Mouse (Mus musculus) embryo, embryonic 10.5 days (tissue): Measurements from ENCODE around the gene Usp6nl.

Experiments used
- DNase-seq: peaks from one replicate; pipeline ENCODE4 v3.0.0-alpha.2; 2015; ENCODE audit warnings: low spot score

Gene Usp6nl

DNA sequence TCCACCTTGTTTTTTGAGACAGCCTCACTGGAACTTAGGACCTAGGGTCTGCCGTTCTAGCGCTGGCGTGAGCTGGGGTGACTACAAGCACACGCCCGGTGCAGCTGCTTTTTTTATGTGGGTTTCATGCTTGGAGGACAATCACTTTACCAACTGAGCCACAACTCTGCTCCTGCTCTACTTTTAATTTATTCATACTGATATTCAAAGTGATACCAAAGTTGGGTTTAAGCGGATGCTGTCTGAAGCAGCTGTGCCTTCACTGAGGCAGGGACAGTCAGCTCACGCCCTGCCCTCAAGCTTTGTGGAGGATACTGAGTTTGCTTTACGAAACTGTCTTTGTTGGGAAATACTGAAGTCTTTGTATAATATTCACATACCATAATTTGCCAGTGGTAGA lies 53.6 kb downstream of the Usp6nl start:
- DNase-seq, result no peak

DNA sequence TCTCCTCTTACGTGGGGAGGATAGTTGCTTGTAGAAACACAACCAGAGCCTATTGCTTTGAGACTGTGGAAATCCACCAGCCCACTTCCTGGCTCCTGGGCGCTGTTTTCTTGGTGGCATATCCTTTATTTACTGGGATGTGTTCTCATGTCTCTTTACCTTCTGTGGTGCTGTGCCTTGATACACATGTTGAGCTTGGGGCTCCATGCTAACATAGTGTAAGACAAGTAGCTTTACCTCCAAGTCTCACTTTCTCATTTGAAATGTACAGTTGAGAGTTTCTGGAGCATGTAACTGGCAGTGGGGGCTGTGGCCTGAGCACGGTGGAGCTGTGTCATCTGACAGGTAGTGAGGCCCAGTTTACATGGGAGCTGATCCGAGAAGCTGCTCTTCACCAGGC lies 54.5 kb downstream of the Usp6nl start:
- DNase-seq, result no peak

DNA sequence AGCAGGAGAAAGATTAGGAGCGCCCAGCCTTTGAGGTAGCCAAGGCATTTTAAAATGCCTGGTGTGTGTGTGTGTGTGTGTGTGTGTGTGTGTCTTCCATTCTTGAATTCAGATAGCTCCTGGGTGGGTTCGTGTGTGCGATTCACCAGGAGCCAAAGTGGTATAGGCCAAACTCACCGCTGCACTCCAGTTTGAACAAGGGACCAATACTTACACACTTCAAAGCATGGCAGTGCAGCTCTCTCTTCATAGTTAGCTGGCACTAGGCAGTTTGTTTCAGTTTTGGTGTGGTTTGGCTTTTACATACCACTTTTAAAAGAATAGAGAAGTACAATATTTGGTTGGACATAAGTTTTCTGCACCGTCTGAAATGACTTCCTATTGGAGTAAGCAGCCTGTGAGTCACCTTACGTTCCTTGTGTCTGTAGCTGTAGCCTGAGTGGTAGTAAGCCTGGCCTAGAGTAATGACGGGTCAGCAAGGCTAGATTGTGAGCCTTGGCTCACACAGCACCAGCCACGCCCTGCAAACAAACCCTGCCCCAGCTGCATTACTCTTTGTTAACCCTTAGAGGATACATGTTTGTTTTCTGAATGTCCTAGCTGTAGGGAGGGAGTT lies 56.2 kb downstream of the Usp6nl start:
- no peak for DNase-seq

DNA sequence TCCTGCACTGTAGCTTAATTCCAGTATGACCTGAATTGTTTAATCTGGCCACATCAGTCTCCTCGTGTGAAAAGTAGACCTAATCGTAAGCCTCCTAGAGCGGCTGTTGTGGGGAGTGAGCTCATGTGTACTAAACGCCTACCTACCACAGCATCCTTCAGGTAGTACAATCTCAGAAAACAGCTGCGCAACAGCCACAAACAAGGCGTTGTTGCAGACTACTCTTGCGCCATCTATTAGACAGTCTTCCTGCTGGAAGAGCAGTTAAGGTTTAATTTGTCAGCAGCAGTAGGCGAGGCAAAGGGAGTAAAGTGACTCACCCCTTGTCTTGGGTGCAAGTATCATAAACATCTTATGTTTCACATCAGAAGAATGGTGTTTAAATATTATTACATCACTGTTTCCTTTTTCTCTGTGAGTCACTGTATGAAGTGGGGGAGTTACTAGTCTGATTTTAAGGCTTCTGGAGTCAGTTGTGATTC lies 57.3 kb downstream of the Usp6nl start:
- DNase-seq, result no peak

DNA sequence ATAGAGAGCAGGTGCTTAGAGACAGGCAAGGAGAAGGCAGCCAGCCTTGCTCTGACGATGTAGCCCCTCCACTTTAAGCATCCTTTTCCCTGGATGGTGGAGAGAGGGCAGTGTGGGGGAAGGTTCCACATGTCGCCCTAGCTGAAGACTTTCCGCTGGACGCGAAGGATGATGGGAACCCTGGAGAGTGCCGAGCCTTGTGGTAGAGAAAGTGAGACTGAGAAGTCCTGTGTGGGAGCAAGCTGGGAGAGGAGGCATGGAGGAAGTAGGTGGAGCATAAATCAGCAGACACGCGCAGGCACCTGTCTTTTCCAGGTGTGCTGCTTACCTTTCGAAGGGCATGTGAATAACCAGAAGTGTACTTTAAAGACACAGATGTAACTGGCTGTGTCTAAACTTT lies 57.9 kb downstream of the Usp6nl start:
- DNase-seq, result no peak

DNA sequence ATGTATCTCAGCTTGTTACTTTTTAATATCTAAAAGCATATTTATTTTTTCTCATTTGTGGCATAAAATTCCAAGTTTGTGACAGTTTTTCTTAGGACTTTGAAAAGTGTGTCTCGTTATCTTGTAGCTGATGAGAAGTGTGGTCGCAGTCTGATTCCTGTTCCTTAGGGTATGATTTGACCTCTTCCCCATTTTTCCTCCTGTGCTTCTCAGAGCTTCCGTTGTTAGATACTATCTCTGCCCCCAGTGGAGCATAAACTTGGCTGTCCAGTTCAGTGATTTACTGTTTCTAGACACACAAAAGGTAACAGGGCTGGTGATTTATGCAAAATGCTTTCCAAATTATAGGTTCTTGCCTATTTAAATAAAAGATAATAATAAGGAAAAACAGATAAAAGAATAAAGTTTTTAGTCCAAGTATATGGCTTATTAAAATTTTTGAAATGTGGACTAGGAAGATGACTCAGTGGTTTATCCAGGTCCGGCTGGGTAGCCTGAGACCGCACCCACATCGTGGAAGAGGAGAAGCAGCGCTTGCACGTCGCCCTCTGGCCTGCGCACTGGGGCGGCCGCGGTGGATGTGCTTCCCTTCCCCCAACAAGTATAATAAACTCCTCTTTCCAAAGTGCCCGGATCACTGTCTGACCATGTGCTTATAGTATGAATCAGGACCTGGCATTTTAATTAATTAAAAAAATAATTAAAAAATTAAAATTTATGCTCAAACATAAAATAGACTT lies 62.1 kb downstream of the Usp6nl start:
- DNase-seq, result no peak

DNA sequence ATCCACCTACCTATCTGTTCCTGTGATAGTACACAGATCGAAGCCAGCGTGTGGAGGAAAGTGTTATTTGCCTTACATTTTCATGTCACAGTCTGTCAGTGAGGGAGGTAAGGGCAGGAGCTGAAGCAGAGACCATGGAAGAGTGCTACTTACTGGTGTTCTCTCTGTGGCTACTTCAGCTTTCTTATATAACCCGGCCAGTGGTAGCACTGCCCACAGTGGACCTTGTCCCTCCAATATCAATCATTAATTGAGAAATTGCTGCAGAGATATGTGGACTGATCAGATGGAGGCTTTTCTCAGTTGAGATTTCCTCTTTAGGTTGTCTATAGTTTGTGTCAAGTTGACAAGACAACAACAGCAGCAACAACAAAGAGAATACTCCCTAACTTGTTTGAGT lies 66.7 kb downstream of the Usp6nl start:
- DNase-seq, result no peak

DNA sequence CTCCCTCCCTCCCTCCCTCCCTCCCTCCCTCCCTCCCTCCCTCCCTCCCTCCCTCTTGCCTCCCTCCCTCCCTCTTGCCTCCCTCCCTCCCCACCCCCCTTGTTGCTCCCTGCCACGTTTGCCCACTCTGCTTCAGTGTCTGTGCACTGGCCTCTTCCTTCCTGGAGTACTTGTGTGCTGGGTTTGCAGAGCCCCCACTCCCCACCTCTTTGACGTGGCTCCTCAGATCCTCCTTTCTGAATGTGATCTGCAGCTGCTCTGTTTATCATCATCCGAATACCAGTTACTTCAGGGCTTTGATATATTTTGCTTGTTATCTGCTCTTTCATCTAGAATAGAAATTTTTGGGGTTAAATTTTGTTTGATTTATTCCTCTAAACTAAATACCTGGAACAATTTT lies 68.8 kb downstream of the Usp6nl start:
- no peak for DNase-seq

DNA sequence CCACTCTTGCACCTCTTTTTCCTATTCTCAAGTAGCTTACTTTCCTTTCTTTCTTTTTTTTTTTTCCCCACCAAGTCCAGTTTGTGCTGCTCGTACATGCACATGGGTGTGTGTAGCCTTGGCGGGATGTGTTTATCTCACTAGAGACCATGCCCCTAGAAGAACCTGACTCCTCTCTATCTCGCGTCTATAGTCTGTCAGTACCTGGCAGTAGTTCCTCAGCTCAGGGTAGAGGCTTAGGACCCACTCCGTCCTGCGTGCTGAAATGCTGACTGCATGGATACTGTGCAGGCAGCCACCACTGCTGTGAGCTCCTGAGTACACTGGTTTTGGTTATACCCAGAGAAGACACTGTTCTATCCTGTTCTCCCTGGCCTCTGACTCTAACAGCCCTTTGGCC lies 69.5 kb downstream of the Usp6nl start:
- DNase-seq, result no peak

DNA sequence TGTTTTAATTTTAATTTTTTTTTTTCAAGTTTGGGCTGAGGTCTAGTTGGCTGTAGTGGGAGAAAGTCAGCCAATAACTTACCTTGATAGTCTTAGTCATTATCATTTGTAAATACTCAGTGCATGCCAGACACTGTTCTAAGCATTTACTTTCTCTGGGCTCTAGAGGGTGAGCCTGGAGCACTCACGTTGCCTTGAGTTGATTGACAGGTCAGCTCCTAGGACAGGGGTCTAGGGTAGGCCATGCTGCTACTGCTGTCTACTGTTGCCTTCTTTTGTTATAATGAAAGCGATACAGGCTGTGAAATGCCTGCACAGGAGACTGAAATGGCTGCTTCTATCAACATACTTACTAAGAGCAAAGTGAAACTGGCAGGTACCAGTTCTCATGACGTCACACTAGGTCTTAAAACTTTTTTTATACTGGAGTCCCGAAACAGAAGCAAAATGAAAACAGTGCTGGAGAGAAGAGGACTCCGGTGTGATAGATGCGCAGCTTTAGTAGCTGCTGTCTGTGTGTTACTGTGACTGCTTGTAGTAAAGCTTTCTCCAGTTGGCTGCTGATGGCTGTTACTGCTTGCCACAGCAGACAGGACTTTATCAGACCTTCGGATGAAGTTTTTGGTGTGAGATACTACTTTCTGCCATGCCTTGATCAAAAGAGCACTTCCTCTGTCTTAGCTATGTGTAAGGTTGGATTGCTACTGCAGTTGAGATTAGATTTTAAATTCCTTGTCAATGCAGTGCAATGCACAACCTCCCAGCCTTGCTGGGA lies 73.6 kb downstream of the Usp6nl start:
- no peak for DNase-seq

DNA sequence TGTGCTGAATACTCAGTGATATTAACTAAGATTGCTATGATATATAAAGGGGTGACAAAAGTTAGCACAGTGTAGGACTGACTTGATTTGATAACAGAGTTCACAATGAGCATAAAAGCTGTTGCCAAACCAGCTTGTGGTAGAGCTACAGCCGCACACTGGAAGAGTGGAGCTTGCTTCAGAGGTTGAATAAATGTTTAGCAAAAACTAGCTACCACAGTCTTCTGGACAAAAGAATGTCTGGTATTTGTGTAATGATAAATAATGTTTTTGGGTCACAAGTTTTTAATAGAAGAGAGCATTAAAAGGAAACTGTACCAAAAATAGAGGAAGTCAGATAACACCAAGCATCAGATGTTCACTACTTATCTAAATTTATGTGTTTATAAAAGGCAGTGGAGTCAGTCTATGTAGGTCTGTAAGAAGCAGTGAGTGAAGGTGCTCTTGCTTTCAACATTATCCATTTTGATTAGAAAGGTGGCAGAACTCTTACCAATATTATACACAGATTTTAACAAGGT lies 74.2 kb downstream of the Usp6nl start:
- no peak for DNase-seq

DNA sequence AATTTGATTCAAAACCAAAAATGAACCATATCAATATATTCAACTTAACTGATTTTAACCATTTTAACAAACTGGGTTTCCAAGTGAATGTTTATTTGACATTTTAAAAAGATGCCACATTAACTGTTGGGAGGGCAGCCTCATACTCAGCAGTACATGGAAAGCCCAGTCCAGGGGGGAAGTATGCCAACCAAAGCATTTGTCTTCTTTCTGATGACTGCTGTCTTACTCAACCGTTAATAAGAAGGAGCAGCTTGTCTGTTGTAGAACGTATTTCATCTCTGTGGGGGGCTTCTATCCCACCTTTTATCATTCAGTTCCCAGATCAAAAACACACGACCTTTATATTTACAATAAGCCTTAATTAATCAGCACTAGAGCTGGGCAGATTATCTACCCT lies 74.7 kb downstream of the Usp6nl start:
- DNase-seq, result no peak

DNA sequence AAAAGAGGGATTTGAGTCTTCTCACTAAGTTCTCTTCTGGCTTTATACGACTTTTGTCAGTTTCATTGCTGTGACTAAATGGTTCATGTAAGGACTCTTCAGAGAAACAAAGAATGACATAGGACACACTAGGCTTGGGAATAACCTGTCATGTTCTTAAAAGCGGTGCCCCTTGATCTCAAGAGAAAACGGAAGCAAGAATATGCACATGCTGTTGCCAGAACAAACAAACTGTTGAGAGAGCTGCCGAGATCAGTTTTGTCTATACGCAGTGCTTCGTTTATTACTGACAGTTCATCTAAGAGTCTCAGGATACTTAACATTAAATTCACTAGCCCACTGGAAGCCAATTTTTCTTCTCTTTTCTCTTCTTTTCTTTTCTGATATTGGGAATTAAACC lies 76.4 kb downstream of the Usp6nl start:
- DNase-seq, result no peak

DNA sequence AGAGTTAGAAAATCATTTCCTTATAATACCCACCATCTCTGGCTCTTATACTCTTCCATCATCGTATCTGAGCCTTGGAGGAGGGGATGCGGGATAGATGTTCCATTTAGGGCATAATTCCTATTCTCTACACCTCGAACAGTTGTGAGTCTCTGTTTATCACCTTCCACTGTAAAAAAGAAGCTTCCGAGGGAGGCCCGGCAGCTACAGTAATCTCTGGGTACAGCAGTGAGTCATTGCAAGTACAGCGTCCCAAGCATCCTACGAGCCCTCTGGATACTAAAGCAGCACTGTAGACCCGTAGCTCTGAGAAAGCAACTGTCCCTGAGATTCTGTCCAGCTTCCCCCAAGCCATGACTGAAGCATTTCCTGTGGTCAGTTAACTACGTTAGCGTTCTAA lies 78.6 kb downstream of the Usp6nl start:
- no peak for DNase-seq

DNA sequence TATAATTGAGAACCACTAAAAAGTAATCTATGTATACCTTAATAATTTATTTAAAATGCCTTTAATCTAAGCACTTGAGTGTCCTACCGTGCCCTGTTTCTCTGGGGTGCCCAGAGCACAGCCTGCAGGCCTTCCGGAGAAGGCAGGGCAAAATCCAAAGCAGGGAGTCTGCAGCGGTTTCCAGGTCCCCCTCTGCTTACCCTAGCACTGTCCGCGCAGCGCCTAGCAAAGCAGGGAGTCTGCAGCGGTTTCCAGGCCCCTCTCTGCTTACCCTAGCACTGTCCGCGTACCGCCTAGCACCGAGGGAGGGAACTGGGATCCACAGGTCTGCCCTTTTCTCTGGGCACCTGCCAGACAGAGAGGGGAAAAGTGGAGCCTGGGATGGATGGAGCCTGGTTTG lies 80.9 kb downstream of the Usp6nl start:
- DNase-seq, result peak; percentile 81

DNA sequence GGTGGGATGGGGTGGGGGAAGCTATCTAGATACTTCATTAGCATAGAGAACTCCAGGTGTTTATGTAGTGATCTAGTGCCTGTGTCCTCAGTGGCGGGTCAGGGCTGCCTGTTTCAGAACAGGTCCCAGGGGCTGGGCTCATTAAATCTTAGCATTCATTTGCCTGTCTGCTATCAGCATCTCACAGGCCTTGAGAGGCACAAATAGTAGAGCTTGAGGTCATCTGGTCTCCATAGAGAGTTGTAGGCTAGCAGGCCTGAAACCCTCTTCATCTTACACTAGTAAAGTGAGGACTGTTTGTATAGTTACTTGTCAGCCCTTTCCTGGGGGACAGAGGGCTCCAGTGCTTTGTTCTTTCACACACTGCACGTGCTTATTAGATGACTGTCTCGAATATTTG lies 81.5 kb downstream of the Usp6nl start:
- no peak for DNase-seq

DNA sequence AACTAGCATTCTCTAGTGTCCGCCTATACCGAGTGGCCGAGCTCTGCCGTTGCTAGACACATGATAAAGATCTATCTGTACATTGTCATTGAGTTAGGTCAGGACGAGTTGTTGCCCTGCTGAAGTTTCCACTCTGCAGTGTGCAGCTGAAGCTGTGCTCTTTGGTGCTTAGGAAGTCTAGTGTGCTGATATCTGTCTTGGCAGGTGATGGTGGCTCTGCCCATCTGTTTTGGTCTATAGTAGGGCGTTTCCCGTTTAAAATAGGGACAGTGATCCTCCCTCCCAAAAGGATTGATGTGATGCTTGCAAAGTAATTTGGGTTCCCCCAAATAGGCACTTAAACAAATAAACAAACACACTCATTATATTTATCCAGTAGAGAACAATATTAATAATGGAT lies 82.2 kb downstream of the Usp6nl start:
- no peak for DNase-seq

DNA sequence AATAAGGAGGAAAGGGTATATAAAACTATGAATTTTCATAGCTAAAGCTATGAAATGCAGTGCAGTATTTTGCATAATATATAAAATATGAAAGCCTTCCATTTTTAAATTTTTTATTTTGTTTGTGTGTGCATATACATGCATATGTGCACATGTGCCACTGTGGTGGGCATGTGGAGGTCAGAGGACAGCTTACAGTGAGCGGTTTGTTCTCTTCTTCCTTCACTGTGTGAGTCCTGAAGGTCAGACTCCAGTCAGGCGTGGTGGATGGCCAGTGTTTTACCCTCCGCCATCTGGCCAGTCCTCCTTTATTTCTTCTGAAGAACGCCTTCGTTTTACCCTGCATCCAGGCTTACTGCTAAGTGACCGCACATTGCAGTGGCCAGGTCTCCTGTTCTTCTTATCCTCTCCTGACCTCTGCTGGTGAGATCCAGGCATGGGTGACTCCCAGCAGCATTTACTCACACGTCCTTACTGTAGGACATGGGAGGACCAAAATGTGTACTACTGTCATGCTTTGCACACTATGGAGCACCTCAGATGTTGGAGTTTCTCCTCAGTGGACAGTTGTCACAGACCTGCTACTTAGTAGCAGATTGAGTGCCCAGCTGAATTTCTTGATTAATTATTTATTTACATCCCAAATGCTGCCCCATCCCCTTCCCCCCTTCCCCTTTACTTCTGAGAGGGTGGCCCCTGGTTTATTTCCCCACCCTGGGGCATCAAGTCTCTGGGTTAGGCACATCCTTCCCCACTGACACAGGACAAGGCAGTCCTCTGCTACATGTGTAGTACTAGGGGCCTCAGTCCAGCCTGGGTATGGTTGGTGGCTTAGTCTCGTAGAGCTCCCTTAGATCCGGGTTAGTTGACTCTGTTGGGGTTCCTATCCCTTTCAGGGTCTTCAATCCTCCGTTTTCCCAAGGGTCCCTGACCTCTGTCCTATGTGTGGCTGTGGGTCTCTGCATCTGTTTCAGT lies 82.9 kb downstream of the Usp6nl start:
- peak; percentile 92 for DNase-seq

DNA sequence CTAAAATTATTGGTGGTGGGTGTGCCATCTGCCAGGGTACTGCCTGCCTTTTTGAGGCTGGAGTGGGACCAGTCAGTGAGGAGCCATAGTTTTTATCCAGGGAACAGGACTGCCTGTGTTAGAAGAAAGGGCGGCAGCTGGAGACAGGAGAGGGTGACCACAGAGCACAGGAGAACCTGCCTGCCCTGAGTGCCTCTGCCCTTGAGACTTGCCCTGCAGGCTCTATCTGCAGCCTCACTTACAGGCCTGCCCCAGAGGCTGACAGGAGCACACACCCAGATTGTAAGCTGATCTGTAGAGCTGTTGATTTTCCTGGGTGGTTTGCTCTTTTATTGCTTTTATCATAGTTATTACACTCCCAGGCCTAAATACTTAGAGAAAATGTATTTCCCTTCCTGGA lies 85.2 kb downstream of the Usp6nl start:
- DNase-seq, result no peak

DNA sequence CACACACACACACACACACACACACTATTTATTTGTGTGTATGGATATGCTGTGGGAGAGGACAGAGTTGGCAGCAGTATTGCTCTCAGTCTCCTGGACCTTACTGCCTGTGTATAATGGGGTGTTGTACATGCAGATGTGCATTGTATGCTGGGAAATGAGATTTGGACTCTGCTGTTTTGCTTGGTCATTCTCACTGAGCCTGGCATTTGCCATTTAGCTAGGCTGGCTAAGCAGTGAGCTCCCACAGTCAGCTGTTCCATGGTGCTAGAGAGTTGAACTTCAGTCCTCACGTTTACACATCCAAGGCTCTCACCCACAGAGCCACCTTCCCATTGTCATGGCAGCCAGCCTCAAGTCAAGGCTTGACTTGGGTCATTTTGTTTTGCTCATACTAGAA lies 90.2 kb downstream of the Usp6nl start:
- no peak for DNase-seq

DNA sequence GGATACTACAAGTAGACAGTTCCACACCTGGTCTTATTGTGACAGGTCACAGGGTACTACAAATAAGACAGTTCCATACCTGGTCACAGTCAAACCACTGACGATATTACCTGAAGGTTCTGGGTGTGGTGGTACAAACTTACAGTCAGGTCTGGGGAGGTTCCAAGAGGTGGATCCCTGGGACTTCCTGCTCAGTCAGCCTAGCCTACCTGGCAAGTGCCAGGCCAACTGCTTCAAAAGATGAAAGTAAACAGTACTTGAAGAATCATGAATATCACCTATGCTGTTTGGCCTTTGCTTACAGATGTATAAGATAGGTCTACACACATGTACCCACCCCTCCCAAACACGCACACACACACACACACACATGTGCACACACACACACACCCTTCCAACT lies 91.3 kb downstream of the Usp6nl start:
- no peak for DNase-seq

DNA sequence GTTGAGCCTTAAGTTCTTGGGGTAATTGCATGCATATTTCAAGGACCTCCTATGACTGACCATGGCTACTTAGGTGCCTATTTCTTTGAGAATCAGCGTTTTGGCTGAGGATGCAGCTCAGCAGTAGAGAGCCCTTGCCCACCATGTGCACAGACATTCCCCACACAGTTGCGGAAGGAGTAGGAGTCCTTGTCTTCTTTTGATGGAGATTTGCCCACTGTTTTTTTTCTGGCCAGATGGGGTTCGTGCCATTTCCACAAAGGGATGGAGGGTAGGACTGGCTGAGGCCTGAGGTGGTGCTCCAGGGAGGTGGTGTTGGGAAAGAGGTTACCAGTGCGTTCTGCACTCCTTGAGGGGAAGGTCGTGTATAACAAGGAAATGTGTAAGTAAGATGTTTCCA lies 91.9 kb downstream of the Usp6nl start:
- DNase-seq, result no peak
